Mouse (Mus musculus) adipocyte (in vitro differentiated cells): ENCODE measurements around the gene Xlr5a.
"Not testable (repeated sequence)": the region's sequence is repeated elsewhere in the genome, so short reads cannot be mapped to it uniquely, and the experiment has no call there.

ENCODE experiments used
- DNase-seq: peaks from one replicate; pipeline ENCODE4 v3.0.0-alpha.2; 2016; ENCODE audit warnings: low spot score

Xlr5a gene

GRCm38 (mm10) chrX:73143218-73143618, 149.6 kb downstream of the Xlr5a start:
- DNase-seq = not testable (repeated sequence)

- not testable (repeated sequence) for DNase-seq
These were observed 169.6 kb downstream of the Xlr5a start for GRCm38 (mm10) chrX:73122859-73123829.

GRCm38 (mm10) chrX:73116747-73117146, 176.0 kb downstream of the Xlr5a start, which contains the start of gene Gm14685:
Gm14685 (plus strand) TSS chrX:73117047.
- DNase-seq = not testable (repeated sequence)

- not testable (repeated sequence) for DNase-seq
These were observed 195.8 kb downstream of the Xlr5a start, which contains the start of gene Xlr3a for GRCm38 (mm10) chrX:73096941-73097508. Xlr3a (minus strand) TSS chrX:73097095.

- not testable (repeated sequence) for DNase-seq
These were observed 210.3 kb downstream of the Xlr5a start, which contains the start of gene Xlr4a for GRCm38 (mm10) chrX:73082267-73083055. Xlr4a (minus strand) TSS chrX:73082478.

GRCm38 (mm10) chrX:73066765-73067312, 225.9 kb downstream of the Xlr5a start:
- DNase-seq = not testable (repeated sequence)

GRCm38 (mm10) chrX:73064415-73064793, 228.4 kb downstream of the Xlr5a start, which contains the start of gene Pnma3:
Pnma3 (plus strand) TSS chrX:73064787.
- DNase-seq = no peak

GRCm38 (mm10) chrX:73063512-73064414, 229.0 kb downstream of the Xlr5a start:
- DNase-seq = no peak

GRCm38 (mm10) chrX:73062323-73062722, 230.5 kb downstream of the Xlr5a start:
- no peak for DNase-seq

GRCm38 (mm10) chrX:73061528-73061927, 231.2 kb downstream of the Xlr5a start:
- DNase-seq = no peak
